Mouse (Mus musculus) midbrain, postnatal 0 days (tissue): Measurements from ENCODE around the gene Gm43518. TPM values are rescaled to one million over a fixed set of nuclear protein-coding genes. Genes with fewer than 3 reads are reported as not detected.
A peak's percentile ranks its signal among the peaks of the same experiment; 100 is the strongest.

Experiments used
- ATAC-seq: fragments of 200-750 bp; cut with Nextera tagmentation; 2 replicates; pipeline ENCODE4 v1.8.0; 2017; ENCODE audit warnings: moderate number of reproducible peaks, mild to moderate bottlenecking, moderate TSS enrichment, moderate library complexity; ENCODE audit not compliant: low FRiP score
- DNase-seq: peaks from one replicate; pipeline ENCODE4 v3.0.0-alpha.2; 2015; ENCODE audit warnings: low spot score
- H3K27ac ChIP-seq: fragments of 300-500 bp; sonication (generic); 2 replicates; pipeline ENCODE4 v1.5.1; 2014; ENCODE audit warnings: low read depth, mild to moderate bottlenecking, low read length, mixed read lengths
- H3K27me3 ChIP-seq: fragments of 300-500 bp; sonication (generic); 2 replicates; pipeline ENCODE4 v1.6.1; 2014; ENCODE audit warnings: low read length, control low read depth, mixed read lengths; ENCODE audit not compliant: insufficient read depth
- H3K36me3 ChIP-seq: fragments of 300-500 bp; sonication (generic); 2 replicates; pipeline ENCODE4 v1.6.1; 2014; ENCODE audit warnings: low read length, control low read depth, mixed read lengths; ENCODE audit not compliant: insufficient read depth
- H3K4me1 ChIP-seq: fragments of 300-500 bp; sonication (generic); 2 replicates; pipeline ENCODE4 v1.6.1; 2014; ENCODE audit warnings: mild to moderate bottlenecking, control low read depth, antibody characterized with exemption, low read length, mixed read lengths; ENCODE audit not compliant: insufficient read depth
- H3K4me2 ChIP-seq: fragments of 300-500 bp; sonication (generic); 2 replicates; pipeline ENCODE4 v1.6.1; 2014; ENCODE audit warnings: low read depth, mild to moderate bottlenecking, low read length, mixed read lengths; ENCODE audit not compliant: poor library complexity, severe bottlenecking
- H3K4me3 ChIP-seq: fragments of 300-500 bp; sonication (generic); 2 replicates; pipeline ENCODE4 v1.5.1; 2014; ENCODE audit warnings: low read depth, mild to moderate bottlenecking, low read length, moderate library complexity
- H3K9ac ChIP-seq: fragments of 300-500 bp; sonication (generic); replicated peaks from 2 replicates; pipeline ENCODE4 v1.6.1; 2014; ENCODE audit warnings: mild to moderate bottlenecking, low read length, moderate library complexity, mixed read lengths; ENCODE audit not compliant: poor library complexity, severe bottlenecking
- H3K9me3 ChIP-seq: fragments of 300-500 bp; sonication (generic); 2 replicates; pipeline ENCODE4 v1.6.1; 2016; ENCODE audit warnings: low read length, control low read depth
- CTCF ChIP-seq: IDR thresholded peaks from 2 replicates; pipeline ENCODE4 v1.5.1; 2016; ENCODE audit warnings: antibody characterized with exemption, mild to moderate bottlenecking
- WGBS: fragments of 180-500 bp; shearing (Covaris S2); extraction: QIAGEN DNeasy Blood & Tissue Kit; methylation state at CpG from one replicate; pipeline ENCODE4 v1.1.7; 2014; 5-methylcytosine and 5-hydroxymethylcytosine counted together
- polyA plus RNA-seq: library from polyadenylated mRNA; unstranded; fragments of >200 nt; fragmentation: Nextera tagmentation; extraction: Ambion mirVana; gene quantifications from 2 replicates; pipeline ENCODE4 v1.2.1, GENCODE M21; 2015
- total RNA-seq: library from RNA; depleted of rRNA; stranded (reverse); fragments of >200 nt; gene quantifications from 2 replicates; pipeline ENCODE4 v1.2.3, GENCODE M21; 2014

Gene Gm43518
- total and polyA plus RNA-seq, 2 experiments from 2014 or later, result 2.8 TPM; not detected in 1

GRCm38 (mm10) chr5:123886365-123886764, 40.9 kb upstream of the Gm43518 start:
- Histone ChIP-seq H3K9me3 (no peaks in the 10 kb centered on the region), H3K27me3 (no peaks in the 10 kb centered on the region), H3K27ac (no peak overlapping the region), H3K9ac (no peak overlapping the region), H3K4me1 (no peaks in the 10 kb centered on the region), H3K4me3 (no peak overlapping the region), H3K36me3 (no peaks in the 10 kb centered on the region), H3K4me2 (no peak overlapping the region)
- no peak for DNase-seq
- TF ChIP-seq CTCF, result no peak
- WGBS, result 73% methylated on average over 3 of the region's 3 CpGs
- no peak for ATAC-seq

- H3K27ac ChIP-seq, result no peak overlapping the region
- H3K27me3 ChIP-seq, result no peaks in the 10 kb centered on the region
- no peak for TF ChIP-seq CTCF
- 79% methylated on average over 2 of the region's 2 CpGs for WGBS
- H3K36me3 ChIP-seq, result no peaks in the 10 kb centered on the region
- H3K9ac ChIP-seq, result no peak overlapping the region
- no peaks in the 10 kb centered on the region for H3K9me3 ChIP-seq
- no peak overlapping the region for H3K4me2 ChIP-seq
- H3K4me3 ChIP-seq, result no peak overlapping the region
- DNase-seq, result no peak
- no peaks in the 10 kb centered on the region for H3K4me1 ChIP-seq
- no peak for ATAC-seq
Measured at GRCm38 (mm10) chr5:123890312-123890711, 36.9 kb upstream of the Gm43518 start.

GRCm38 (mm10) chr5:123890987-123891386, 36.2 kb upstream of the Gm43518 start:
- Histone ChIP-seq H3K4me1 (no peaks in the 10 kb centered on the region), H3K9me3 (no peaks in the 10 kb centered on the region), H3K36me3 (no peaks in the 10 kb centered on the region), H3K9ac (no peak overlapping the region), H3K27ac (no peak overlapping the region), H3K27me3 (no peaks in the 10 kb centered on the region), H3K4me3 (no peak overlapping the region), H3K4me2 (no peak overlapping the region)
- 76% methylated on average over 5 of the region's 5 CpGs for WGBS
- ATAC-seq (no peak), DNase-seq (no peak)
- no peak for TF ChIP-seq CTCF

- WGBS, result 51% methylated on average over 6 of the region's 6 CpGs
- TF ChIP-seq CTCF, result no peak
- peak; percentile 31 for DNase-seq
- Histone ChIP-seq H3K9me3 (no peaks in the 10 kb centered on the region), H3K9ac (no peak overlapping the region), H3K4me2 (no peak overlapping the region), H3K27me3 (no peaks in the 10 kb centered on the region), H3K36me3 (no peaks in the 10 kb centered on the region), H3K27ac (no peak overlapping the region), H3K4me1 (no peaks in the 10 kb centered on the region), H3K4me3 (no peak overlapping the region)
- no peak for ATAC-seq
Measured at GRCm38 (mm10) chr5:123891669-123892068, 35.5 kb upstream of the Gm43518 start.

GRCm38 (mm10) chr5:123893520-123893919, 33.7 kb upstream of the Gm43518 start:
- DNase-seq, result no peak
- 91% methylated on average over 5 of the region's 5 CpGs for WGBS
- H3K9me3 ChIP-seq, result no peaks in the 10 kb centered on the region

GRCm38 (mm10) chr5:123896395-123896794, 30.8 kb upstream of the Gm43518 start:
- Histone ChIP-seq H3K36me3 (no peaks in the 10 kb centered on the region), H3K4me3 (no peak overlapping the region), H3K4me1 (no peaks in the 10 kb centered on the region), H3K9ac (no peak overlapping the region), H3K4me2 (no peak overlapping the region), H3K9me3 (no peaks in the 10 kb centered on the region), H3K27ac (no peak overlapping the region), H3K27me3 (no peaks in the 10 kb centered on the region)
- DNase-seq, result no peak
- no peak for TF ChIP-seq CTCF
- no peak for ATAC-seq
- WGBS, result 84% methylated on average over 11 of the region's 11 CpGs

More at GRCm38 (mm10) chr5:123893520-123893919, 33.7 kb upstream of the Gm43518 start:
- no peak for TF ChIP-seq CTCF
- Histone ChIP-seq H3K4me1 (no peaks in the 10 kb centered on the region), H3K4me3 (no peak overlapping the region), H3K9ac (no peak overlapping the region), H3K27me3 (no peaks in the 10 kb centered on the region), H3K4me2 (no peak overlapping the region), H3K27ac (no peak overlapping the region), H3K36me3 (no peaks in the 10 kb centered on the region)
- ATAC-seq, result no peak
